Mouse (Mus musculus): ENCODE results near the gene Larp1b. TPM values are rescaled to one million over a fixed set of nuclear protein-coding genes. Genes with fewer than 3 reads are reported as not detected.
"Not testable (repeated sequence)": the region's sequence is repeated elsewhere in the genome, so short reads cannot be mapped to it uniquely, and the experiment has no call there.

The Larp1b gene
- 4.6 and 5.0 TPM in 2 replicates for polyA plus RNA-seq (2014; fragmentation: Nextera tagmentation; extraction: Ambion mirVana)

DNA sequence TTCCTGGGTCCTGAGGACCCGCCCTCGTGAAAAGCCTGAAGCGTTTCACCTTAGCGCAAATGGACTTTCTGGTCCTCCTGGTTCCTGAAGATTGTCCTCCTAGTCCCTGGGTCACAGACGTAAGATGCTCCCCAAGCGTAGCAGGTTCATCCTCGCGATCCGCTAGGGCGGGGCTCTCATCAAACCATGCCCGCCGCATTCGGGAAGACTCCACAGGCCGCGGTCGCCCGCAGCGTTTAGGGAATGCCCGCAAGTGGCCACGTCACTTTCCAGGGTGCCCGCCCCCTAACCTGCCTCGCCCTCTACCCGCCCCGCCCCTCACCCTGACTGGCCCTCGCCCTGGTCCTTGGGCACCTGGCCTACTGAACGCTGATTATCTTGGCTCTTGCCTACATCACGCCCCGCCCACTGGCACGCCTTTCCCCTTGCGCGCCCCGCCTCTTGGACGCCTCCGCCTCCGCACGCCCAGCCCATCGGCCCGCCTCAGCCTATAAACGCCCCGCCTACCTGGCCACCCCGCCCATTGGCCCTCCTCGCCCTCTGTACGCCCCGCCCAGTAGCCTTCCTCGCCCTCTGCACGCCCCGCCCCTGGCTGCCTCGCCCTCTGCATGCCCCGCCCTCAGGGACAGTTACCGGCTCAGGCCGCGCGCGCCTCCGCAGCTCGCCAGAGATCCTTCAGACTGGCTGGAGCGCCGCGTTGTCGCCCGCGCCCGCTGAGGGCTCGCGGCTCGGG lies at the start of gene Larp1b:
Gene Larp1b (plus strand): TSS at position 659 of the 733 bp plus-strand sequence.
- DNase-seq: peak; percentile 96
- Histone ChIP-seq H3K9ac (replicated peaks; ENCODE audit: low read length) (peak within 1 kb of the TSS; percentile 74), H3K9me3 (ENCODE audit: control insufficient read depth, low read length) (no peaks in the 10 kb centered on the region), H3K4me3 (replicated peaks; ENCODE audit: low read depth, low read length) (peak within 1 kb of the TSS; percentile 72), H3K4me1 (ENCODE audit: control insufficient read depth, insufficient read depth, low read length) (peaks cover 7% of the 10 kb centered on the region; the same call in 1 of the 2 replicates), H3K4me2 (ENCODE audit: low read length) (peak within 1 kb of the TSS; percentile 96), H3K36me3 (ENCODE audit: control insufficient read depth, insufficient read depth, low read length) (no peaks in the 10 kb centered on the region), H3K27me3 (ENCODE audit: control insufficient read depth, insufficient read depth, low read length) (peaks cover 20% of the 10 kb centered on the region; the same call in 1 of the 2 replicates), H3K27ac (replicated peaks; ENCODE audit: low read depth, low read length) (peak within 1 kb of the TSS; percentile 72)
- peak; percentile 95 for ATAC-seq (ENCODE audit: low FRiP score, low TSS enrichment)
- under 1% methylated on average over 66 of the region's 66 CpGs for WGBS

GRCm38 (mm10) chr3:40902443-40902842 lies 47.2 kb upstream of the Larp1b start, which contains the start of gene 1700034I23Rik:
Gene 1700034I23Rik (minus strand): TSS chr3:40902543.
- not testable (repeated sequence) for H3K36me3 ChIP-seq (ENCODE audit: control insufficient read depth, insufficient read depth, low read length); H3K9ac ChIP-seq (replicated peaks; ENCODE audit: low read length); H3K4me1 ChIP-seq (ENCODE audit: control insufficient read depth, insufficient read depth, low read length); H3K27ac ChIP-seq (replicated peaks; ENCODE audit: low read depth, low read length); H3K9me3 ChIP-seq (ENCODE audit: control insufficient read depth, low read length); ATAC-seq (ENCODE audit: low FRiP score, low TSS enrichment); H3K4me3 ChIP-seq (replicated peaks; ENCODE audit: low read depth, low read length); DNase-seq; H3K4me2 ChIP-seq (ENCODE audit: low read length); H3K27me3 ChIP-seq (ENCODE audit: control insufficient read depth, insufficient read depth, low read length)
- WGBS: over 99% methylated on average over 4 of the region's 10 CpGs

- WGBS: 92% methylated on average over 5 of the region's 5 CpGs
- peaks cover 21% of the 10 kb centered on the region for H3K36me3 ChIP-seq (ENCODE audit: control insufficient read depth, insufficient read depth, low read length)
- no peak overlapping the region for H3K9ac ChIP-seq (replicated peaks; ENCODE audit: low read length)
- H3K27me3 ChIP-seq (ENCODE audit: control insufficient read depth, insufficient read depth, low read length): no peaks in the 10 kb centered on the region
- no peak overlapping the region for H3K4me3 ChIP-seq (replicated peaks; ENCODE audit: low read depth, low read length)
- ATAC-seq (ENCODE audit: low FRiP score, low TSS enrichment): no peak
- H3K4me2 ChIP-seq (ENCODE audit: low read length): no peak overlapping the region
- H3K4me1 ChIP-seq (ENCODE audit: control insufficient read depth, insufficient read depth, low read length): no peaks in the 10 kb centered on the region
- no peaks in the 10 kb centered on the region for H3K9me3 ChIP-seq (ENCODE audit: control insufficient read depth, low read length)
- no peak overlapping the region for H3K27ac ChIP-seq (replicated peaks; ENCODE audit: low read depth, low read length)
- no peak for DNase-seq
These were observed 11.4 kb upstream of the Larp1b start for GRCm38 (mm10) chr3:40938189-40938588.

- Histone ChIP-seq H3K27ac (replicated peaks; ENCODE audit: low read depth, low read length) (no peak overlapping the region), H3K4me1 (ENCODE audit: control insufficient read depth, insufficient read depth, low read length) (no peaks in the 10 kb centered on the region), H3K4me2 (ENCODE audit: low read length) (no peak overlapping the region), H3K9ac (replicated peaks; ENCODE audit: low read length) (no peak overlapping the region), H3K27me3 (ENCODE audit: control insufficient read depth, insufficient read depth, low read length) (no peaks in the 10 kb centered on the region), H3K9me3 (ENCODE audit: control insufficient read depth, low read length) (no peaks in the 10 kb centered on the region), H3K4me3 (replicated peaks; ENCODE audit: low read depth, low read length) (no peak overlapping the region), H3K36me3 (ENCODE audit: control insufficient read depth, insufficient read depth, low read length) (peaks cover 17% of the 10 kb centered on the region)
- ATAC-seq (ENCODE audit: low FRiP score, low TSS enrichment) (no peak), DNase-seq (no peak)
- 97% methylated on average over 4 of the region's 4 CpGs for WGBS
These were observed 11.0 kb upstream of the Larp1b start for GRCm38 (mm10) chr3:40938592-40938991.

GRCm38 (mm10) chr3:40939019-40939418 lies 10.6 kb upstream of the Larp1b start:
- Histone ChIP-seq H3K9me3 (ENCODE audit: control insufficient read depth, low read length) (no peaks in the 10 kb centered on the region), H3K4me2 (ENCODE audit: low read length) (no peak overlapping the region), H3K36me3 (ENCODE audit: control insufficient read depth, insufficient read depth, low read length) (peaks cover 13% of the 10 kb centered on the region), H3K4me3 (replicated peaks; ENCODE audit: low read depth, low read length) (no peak overlapping the region), H3K27me3 (ENCODE audit: control insufficient read depth, insufficient read depth, low read length) (no peaks in the 10 kb centered on the region), H3K9ac (replicated peaks; ENCODE audit: low read length) (no peak overlapping the region), H3K27ac (replicated peaks; ENCODE audit: low read depth, low read length) (no peak overlapping the region), H3K4me1 (ENCODE audit: control insufficient read depth, insufficient read depth, low read length) (no peaks in the 10 kb centered on the region)
- ATAC-seq (ENCODE audit: low FRiP score, low TSS enrichment) (no peak), DNase-seq (no peak)

GRCm38 (mm10) chr3:40949903-40950600 lies 424 bp downstream of the Larp1b start:
- Histone ChIP-seq H3K4me2 (ENCODE audit: low read length) (peak overlapping the region; percentile 96), H3K36me3 (ENCODE audit: control insufficient read depth, insufficient read depth, low read length) (no peaks in the 10 kb centered on the region), H3K9ac (replicated peaks; ENCODE audit: low read length) (peak overlapping the region; percentile 74), H3K9me3 (ENCODE audit: control insufficient read depth, low read length) (no peaks in the 10 kb centered on the region), H3K4me1 (ENCODE audit: control insufficient read depth, insufficient read depth, low read length) (peaks cover 7% of the 10 kb centered on the region; the same call in 1 of the 2 replicates), H3K4me3 (replicated peaks; ENCODE audit: low read depth, low read length) (peak overlapping the region; percentile 72), H3K27ac (replicated peaks; ENCODE audit: low read depth, low read length) (peak overlapping the region; percentile 72), H3K27me3 (ENCODE audit: control insufficient read depth, insufficient read depth, low read length) (peaks cover 20% of the 10 kb centered on the region; the same call in 1 of the 2 replicates)
- under 1% methylated on average over 92 of the region's 118 CpGs for WGBS
- DNase-seq (peak; percentile 79), ATAC-seq (ENCODE audit: low FRiP score, low TSS enrichment) (peak; percentile 40)

DNA sequence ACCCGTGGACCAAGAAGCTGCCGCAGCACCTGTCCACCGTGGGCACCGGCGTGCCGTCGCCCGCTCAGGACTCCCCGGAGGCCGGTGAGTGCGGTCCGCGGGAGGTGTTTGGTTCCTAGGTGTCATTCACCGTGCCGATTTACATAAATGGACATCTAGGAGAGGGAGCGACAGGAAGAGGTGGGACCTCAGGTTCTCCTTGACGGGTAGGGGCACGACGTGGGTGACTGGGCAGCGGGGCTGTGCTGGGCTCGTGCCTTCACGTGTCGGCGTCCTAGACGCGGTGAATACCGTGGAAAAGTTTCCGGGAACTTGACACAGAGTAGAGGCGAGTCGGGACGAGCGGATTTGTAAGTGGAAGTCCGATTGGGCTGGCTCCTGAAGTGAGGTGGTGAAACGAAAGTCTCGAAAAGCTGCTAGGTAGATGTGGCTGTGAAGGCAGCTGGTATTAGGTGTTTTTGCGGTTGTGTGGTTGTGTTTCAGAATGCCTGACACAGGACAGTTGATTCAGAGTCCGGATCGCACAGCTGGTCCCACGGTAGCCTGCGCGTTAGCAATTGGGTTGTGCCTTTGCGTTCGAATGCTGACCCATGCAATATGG lies 1.1 kb downstream of the Larp1b start:
- H3K9me3 ChIP-seq (ENCODE audit: control insufficient read depth, low read length): no peaks in the 10 kb centered on the region
- DNase-seq (peak; percentile 58), ATAC-seq (ENCODE audit: low FRiP score, low TSS enrichment) (peak; percentile 0; the same call in 1 of the 2 replicates)
- H3K4me3 ChIP-seq (replicated peaks; ENCODE audit: low read depth, low read length): peak overlapping the region; percentile 72
- no peaks in the 10 kb centered on the region for H3K36me3 ChIP-seq (ENCODE audit: control insufficient read depth, insufficient read depth, low read length)
- peak overlapping the region; percentile 96 for H3K4me2 ChIP-seq (ENCODE audit: low read length)
- peak overlapping the region; percentile 72 for H3K27ac ChIP-seq (replicated peaks; ENCODE audit: low read depth, low read length)
- peaks cover 7% of the 10 kb centered on the region; the same call in 1 of the 2 replicates for H3K4me1 ChIP-seq (ENCODE audit: control insufficient read depth, insufficient read depth, low read length)
- H3K27me3 ChIP-seq (ENCODE audit: control insufficient read depth, insufficient read depth, low read length): peaks cover 20% of the 10 kb centered on the region; the same call in 1 of the 2 replicates
- H3K9ac ChIP-seq (replicated peaks; ENCODE audit: low read length): peak overlapping the region; percentile 74
- WGBS: under 1% methylated on average over 43 of the region's 43 CpGs

DNA sequence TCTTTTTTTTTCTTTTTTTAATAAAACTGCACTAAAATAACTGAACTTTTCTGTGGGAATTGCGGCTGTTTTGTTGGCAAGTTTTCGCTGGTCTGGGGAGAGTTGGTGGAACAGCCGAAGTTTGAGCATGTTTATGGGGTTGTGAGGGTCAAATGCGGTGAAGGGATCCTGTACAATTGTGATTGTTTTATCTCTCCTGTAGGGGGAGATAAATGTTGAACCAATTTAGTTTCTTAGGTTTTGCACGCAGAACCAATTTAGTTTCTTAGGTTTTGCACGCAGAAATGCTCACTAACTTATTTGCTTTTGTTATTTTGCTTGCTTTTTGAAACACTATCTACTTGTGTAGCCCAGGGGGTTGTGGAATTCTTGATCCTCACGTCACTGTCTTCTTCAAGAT lies 1.7 kb downstream of the Larp1b start:
- Histone ChIP-seq H3K27me3 (ENCODE audit: control insufficient read depth, insufficient read depth, low read length) (peaks cover 20% of the 10 kb centered on the region; the same call in 1 of the 2 replicates), H3K9me3 (ENCODE audit: control insufficient read depth, low read length) (no peaks in the 10 kb centered on the region), H3K4me3 (replicated peaks; ENCODE audit: low read depth, low read length) (peak overlapping the region; percentile 72), H3K27ac (replicated peaks; ENCODE audit: low read depth, low read length) (no peak overlapping the region), H3K4me1 (ENCODE audit: control insufficient read depth, insufficient read depth, low read length) (peaks cover 7% of the 10 kb centered on the region; the same call in 1 of the 2 replicates), H3K9ac (replicated peaks; ENCODE audit: low read length) (no peak overlapping the region), H3K36me3 (ENCODE audit: control insufficient read depth, insufficient read depth, low read length) (no peaks in the 10 kb centered on the region), H3K4me2 (ENCODE audit: low read length) (peak overlapping the region; percentile 96)
- DNase-seq (peak; percentile 58), ATAC-seq (ENCODE audit: low FRiP score, low TSS enrichment) (no peak)
- 10% methylated on average over 7 of the region's 7 CpGs for WGBS
